Mouse (Mus musculus) liver, postnatal 0 days (tissue): ENCODE data around the gene Taok3.

Experiments
- CTCF ChIP-seq: sonication (generic); IDR thresholded peaks from 2 replicates; pipeline ENCODE4 v1.5.1; 2016; ENCODE audit warnings: antibody characterized with exemption, low read depth
- EP300 ChIP-seq: IDR thresholded peaks from 2 replicates; pipeline ENCODE4 v1.6.1; 2016; ENCODE audit warnings: antibody characterized with exemption, low read depth, mild to moderate bottlenecking

- no peak for TF ChIP-seq CTCF
- TF ChIP-seq EP300 = no peak
Measured at GRCm38 (mm10) chr5:117240761-117241322, 120.9 kb downstream of the Taok3 start.
